Mouse (Mus musculus) granulocyte monocyte progenitor cell, adult 5-6 weeks (primary cell): Measurements from ENCODE around the gene Hist4h4. TPM values are rescaled to one million over a fixed set of nuclear protein-coding genes. Genes with fewer than 3 reads are reported as not detected.
A peak's percentile ranks its signal among the peaks of the same experiment; 100 is the strongest.
"Not testable (repeated sequence)": the region's sequence is repeated elsewhere in the genome, so short reads cannot be mapped to it uniquely, and the experiment has no call there.

ENCODE experiments used
- ATAC-seq: replicated peaks from 2 replicates; pipeline ENCODE4 v1.8.0; 2016; ENCODE audit warnings: mild to moderate bottlenecking, moderate TSS enrichment, inconsistent platforms; ENCODE audit not compliant: poor library complexity, severe bottlenecking
- total RNA-seq, 2 experiments: library from RNA; stranded (forward) in 1 of 2; stranded (reverse) in 1 of 2; fragments of 200-712, 200-1000 nt in 1 of 2; fragments of >200 nt in 1 of 2; fragmentation: Nextera tagmentation in 1 of 2; gene quantifications; 2 replicates each; pipeline ENCODE4 v1.2.3; 2014 to 2017

Hist4h4 gene
- total RNA-seq, 2 experiments from 2014 or later, result 7.0 to 58.9 TPM

- no peak for ATAC-seq
Measured at GRCm38 (mm10) chr6:136817549-136817948, 13.3 kb upstream of the Hist4h4 start.

- no peak for ATAC-seq
Measured at GRCm38 (mm10) chr6:136816826-136817225, 12.6 kb upstream of the Hist4h4 start.

- peak; percentile 61 for ATAC-seq
Measured at GRCm38 (mm10) chr6:136815381-136815780, 11.2 kb upstream of the Hist4h4 start.

GRCm38 (mm10) chr6:136813117-136813516, 8.9 kb upstream of the Hist4h4 start:
- ATAC-seq, result no peak

- no peak for ATAC-seq
Measured at GRCm38 (mm10) chr6:136811196-136811595, 7.0 kb upstream of the Hist4h4 start.

GRCm38 (mm10) chr6:136809673-136810072, 5.5 kb upstream of the Hist4h4 start:
- no peak for ATAC-seq

- ATAC-seq, result peak; percentile 49
Measured at GRCm38 (mm10) chr6:136809077-136809476, 4.9 kb upstream of the Hist4h4 start.

- peak; percentile 20 for ATAC-seq
Measured at GRCm38 (mm10) chr6:136808631-136809046, 4.4 kb upstream of the Hist4h4 start.

GRCm38 (mm10) chr6:136808014-136808417, 3.8 kb upstream of the Hist4h4 start, which contains the start of gene H2afj:
H2afj (plus strand) TSS chr6:136808244.
- peak; percentile 52 for ATAC-seq

- no peak for ATAC-seq
Measured at GRCm38 (mm10) chr6:136807395-136808013, 3.3 kb upstream of the Hist4h4 start.

GRCm38 (mm10) chr6:136806819-136807218, 2.6 kb upstream of the Hist4h4 start:
- no peak for ATAC-seq

- no peak for ATAC-seq
Measured at GRCm38 (mm10) chr6:136805409-136805775, 1.2 kb upstream of the Hist4h4 start.

GRCm38 (mm10) chr6:136804705-136805408, 642 bp upstream of the Hist4h4 start:
- no peak for ATAC-seq

- ATAC-seq, result 0 out of 2 replicates have a peak, but pooled peaks have one; percentile 0
Measured at GRCm38 (mm10) chr6:136803093-136803738, 999 bp downstream of the Hist4h4 start.

- ATAC-seq, result no peak
Measured at GRCm38 (mm10) chr6:136801274-136801673, 2.9 kb downstream of the Hist4h4 start.

GRCm38 (mm10) chr6:136800710-136801109, 3.5 kb downstream of the Hist4h4 start:
- ATAC-seq, result no peak

GRCm38 (mm10) chr6:136797874-136798693, 6.1 kb downstream of the Hist4h4 start:
- ATAC-seq, result not testable (repeated sequence)

- ATAC-seq, result no peak
Measured at GRCm38 (mm10) chr6:136795850-136796249, 8.4 kb downstream of the Hist4h4 start.

GRCm38 (mm10) chr6:136795110-136795509, 9.1 kb downstream of the Hist4h4 start:
- no peak for ATAC-seq

- ATAC-seq, result peak; percentile 67
Measured at GRCm38 (mm10) chr6:136793831-136794525, 10.2 kb downstream of the Hist4h4 start.
